Mouse (Mus musculus) gastrocnemius, postnatal 10 days (tissue): ENCODE data around the gene Arhgap15. TPM values are rescaled to one million over a fixed set of nuclear protein-coding genes. Genes with fewer than 3 reads are reported as not detected.

ENCODE experiments used
- DNase-seq: peaks from one replicate; pipeline ENCODE4 v3.0.0; 2021; ENCODE audit warnings: mixed read lengths
- total RNA-seq, 2 experiments: library from RNA; stranded (reverse); gene quantifications; 2 replicates each; pipeline ENCODE4 v1.2.3; 2021

Gene Arhgap15
- total RNA-seq, 2 experiments from 2014 or later: 0.72 to 1.1 TPM

DNA sequence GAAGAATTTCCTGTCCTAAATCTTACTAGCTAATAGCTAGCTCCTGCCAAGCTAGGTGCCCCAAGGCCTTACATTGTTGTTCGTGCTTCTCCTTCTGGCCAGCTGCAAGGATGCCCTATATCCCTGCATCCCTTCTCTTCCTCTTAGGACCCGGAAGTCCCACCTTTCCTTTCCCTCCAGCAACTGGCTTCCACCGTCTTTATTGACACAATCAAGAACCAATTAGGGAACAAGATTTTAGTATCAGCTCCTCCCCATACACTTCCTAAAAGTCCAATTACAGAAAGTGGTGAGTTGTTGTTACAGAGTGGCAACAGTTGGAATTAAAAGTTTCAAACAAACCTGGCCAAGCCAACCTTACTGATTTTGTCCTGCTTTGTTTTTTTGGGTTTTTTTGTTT, 183.1 kb downstream of the Arhgap15 start:
- no peak for DNase-seq

DNA sequence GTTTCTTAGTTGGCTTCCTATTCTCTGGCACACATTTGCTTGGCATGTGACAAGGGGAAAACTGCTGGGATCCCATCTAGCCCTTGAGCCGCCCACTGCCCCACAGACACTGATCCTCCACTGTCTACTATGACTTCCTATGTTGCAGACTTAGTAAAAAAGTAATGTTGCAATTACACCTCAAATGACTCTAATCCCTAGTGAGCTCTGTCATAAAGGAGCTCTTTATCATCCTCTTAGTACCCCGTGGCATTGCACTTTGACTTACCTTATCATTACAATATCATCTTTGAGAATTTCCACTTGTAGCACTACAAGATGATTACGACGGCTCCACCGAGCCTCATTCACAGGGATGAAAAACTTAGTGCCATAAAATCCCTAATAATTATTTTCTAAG, 190.6 kb downstream of the Arhgap15 start:
- DNase-seq: no peak

DNA sequence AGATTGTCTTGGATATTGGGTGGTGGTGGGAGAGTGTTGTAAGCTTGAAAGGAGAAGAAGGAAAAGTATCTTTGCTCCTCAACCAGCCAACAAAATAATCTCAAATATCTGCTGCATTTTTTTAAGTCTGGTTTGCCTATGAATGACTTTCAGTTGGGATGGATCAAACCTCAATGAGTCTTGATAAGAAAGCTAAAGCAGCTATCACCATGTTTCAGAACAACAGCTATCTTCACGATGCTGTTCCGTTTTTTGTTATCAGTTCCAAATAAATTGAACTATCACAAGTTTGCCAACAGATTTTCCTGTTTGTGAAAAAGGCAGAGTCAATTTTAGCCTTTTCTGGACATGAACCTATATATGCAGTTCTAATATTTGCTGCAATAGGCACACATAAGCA, 197.1 kb downstream of the Arhgap15 start:
- no peak for DNase-seq

DNA sequence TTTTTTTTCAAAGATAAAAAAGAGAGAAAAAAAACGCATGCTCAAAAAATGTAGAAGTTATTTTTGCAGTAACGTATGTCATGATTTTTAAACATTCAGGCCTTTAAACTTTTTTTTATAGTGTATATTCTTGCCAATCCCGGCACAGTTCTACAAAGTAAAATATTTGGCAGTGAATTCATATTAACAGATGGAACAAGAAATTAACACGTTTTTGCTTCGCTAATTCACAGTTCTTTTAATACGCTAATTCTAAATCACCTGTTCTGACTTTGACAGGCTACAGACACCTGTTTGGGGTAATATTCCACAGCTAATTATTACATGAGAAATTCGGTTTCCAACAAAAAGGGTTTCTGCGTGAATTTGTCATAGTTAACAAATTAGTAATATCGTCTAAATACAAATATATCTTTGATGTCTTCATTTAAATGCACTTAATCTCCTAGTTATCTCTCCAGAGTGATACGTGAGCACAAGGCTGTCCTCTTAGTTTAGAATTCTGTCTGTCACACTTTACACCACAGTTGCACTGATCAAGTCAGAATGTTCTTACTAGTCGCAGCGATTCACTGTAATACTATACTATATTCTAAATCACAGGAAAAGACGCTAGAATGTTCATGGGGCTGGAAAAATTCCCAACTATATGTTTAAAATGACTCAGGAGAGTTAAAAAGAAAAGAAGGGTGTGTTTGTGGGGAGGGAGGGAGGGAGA, 201.3 kb downstream of the Arhgap15 start:
- DNase-seq: no peak

DNA sequence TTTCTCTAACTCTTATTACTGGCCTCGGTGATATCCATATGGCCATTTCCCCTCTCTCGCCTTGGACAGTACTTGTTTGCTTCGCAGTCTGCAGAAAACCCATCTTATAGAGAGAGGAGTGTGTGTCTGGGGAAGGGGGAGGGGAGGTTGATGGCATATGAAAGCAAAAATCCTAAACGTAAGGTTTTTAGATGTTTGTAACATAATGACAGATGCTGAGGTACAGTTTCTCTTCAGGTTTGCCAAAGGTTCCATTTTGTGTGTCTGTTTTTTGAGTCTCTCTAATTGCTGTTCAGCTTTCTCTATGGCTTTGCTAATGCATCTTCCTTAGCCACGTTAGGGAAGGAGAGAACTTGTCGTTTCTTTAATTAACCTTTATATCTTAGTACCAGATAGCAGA, 202.1 kb downstream of the Arhgap15 start:
- no peak for DNase-seq

DNA sequence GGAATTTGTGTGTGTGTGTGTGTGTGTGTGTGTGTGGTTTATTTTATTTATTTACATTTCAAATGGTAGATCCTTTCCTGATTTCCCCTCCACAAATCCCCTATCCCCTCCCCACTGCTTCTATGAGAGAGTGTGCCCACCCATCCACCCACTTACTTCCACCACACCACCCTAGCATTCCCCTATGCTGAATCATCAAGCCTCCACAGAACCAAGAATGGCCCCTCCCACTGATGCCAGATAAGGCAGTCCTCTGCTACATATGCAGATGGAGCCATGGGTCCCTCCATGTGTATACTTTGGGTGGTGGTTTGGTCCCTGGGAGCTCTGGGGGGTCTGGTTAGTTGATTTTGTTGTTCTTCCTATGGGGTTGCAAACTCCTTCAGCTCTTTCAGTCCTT, 210.6 kb downstream of the Arhgap15 start:
- no peak for DNase-seq

DNA sequence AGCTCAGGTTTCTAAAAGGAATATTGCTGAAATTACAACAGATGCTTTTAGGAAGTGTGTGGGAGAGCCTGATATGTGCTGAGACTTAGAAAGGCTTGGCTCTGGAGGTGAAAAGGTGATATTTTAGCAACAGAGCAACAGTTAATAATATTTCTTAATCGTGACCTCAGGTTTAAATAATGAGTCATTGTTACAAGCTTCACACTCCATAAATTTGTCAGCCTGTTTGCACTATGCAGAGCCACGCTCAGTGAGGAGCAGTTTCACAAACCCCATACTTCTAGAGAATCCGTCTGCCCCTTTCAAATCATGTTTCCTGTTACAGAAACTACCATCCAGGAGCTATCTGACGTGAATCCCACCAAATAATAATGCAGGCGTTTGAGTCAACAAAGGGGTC, 213.8 kb downstream of the Arhgap15 start:
- no peak for DNase-seq

DNA sequence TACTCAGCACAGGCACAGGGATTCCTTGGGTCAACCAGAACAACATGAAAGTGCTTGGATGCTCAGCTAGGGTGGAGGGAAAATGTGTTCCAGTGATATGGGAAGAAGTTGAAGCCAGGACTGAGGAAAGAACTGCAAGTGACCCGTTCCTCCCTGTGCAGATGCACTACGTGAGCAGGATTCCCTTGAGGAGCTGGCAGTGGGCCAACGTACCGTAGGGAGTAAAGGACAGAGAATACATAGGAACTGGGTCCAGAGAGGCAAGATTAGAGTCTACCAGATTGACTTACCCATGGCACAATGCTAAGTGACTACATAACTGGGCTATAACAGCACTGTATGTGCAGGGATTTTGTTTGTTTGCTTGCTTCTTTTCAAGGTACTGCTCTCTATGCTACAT, 220.0 kb downstream of the Arhgap15 start:
- peak; percentile 21 for DNase-seq

DNA sequence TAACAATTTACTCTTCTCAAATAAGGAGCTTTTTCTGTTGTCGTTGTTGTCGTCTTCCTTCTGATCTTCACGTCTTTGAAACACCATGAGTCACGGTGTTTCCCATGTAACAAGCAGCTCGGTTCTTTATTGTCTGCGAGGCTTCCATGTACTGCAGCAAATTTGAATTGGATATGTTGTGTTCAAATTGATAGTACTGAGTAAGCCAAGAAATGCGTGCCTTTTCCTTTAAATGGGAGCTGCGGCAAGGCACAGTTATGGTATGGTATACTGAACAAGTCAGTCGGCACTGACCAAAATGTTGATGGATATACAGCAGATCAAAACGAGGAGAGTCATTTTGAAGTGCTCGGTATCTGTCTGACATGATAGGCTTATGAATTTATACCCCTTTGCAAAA, 229.1 kb downstream of the Arhgap15 start:
- no peak for DNase-seq

DNA sequence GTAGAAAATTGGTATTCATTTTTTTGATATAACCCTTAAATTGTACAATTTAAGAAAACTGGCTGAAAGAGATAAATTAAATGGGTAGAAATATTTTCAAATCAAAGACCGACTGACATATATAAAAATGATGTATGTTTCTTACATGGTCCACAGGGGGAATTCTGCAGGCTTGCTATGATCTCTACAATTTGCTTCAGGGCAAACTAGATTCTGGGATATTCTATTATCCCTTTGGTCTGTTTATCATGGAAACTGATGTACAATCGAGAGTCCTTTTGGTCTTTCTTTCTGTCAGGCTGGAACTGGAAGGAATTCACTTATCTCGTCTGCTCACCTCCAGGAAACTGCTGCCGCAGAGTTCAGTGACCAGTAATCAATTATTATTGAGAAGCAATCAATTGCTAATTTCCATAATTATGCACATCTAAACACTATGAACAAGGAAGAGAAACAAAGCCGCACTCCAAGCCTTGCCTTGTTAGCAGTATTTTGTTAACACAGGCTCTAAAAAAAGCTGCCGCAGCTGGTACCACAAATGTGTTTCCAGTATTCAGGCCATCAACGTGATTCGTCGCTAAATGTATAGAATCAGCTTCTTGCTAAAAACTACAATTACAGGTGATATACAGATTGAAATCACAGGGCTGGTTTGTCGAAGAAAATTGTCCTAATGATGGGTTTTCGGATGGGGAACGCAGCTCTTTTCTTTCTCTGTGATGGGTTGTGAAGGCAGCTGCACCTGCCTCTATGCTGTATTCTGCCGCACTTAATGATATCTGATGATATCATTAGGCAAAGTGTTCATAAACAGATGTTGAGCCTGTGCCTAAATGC, 229.8 kb downstream of the Arhgap15 start:
- DNase-seq: no peak

DNA sequence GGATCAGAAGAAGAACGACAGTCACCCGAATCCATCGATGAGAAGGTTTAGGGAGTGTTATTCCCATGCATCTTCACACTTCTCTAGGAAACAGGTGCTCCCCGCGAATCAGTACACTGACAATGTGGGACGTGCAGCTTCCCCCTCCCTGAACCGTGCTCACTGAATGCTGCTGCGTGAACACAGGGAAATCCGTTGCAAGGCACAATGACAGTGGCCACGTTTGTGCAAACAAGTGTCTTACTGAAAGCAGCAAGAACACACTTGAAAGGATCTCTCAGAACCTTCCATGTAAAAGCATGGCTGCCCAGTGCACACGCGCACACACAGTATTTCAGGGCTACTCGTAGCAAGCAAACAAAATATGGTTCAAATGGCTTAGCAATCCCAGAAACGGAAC, 237.4 kb downstream of the Arhgap15 start:
- no peak for DNase-seq

DNA sequence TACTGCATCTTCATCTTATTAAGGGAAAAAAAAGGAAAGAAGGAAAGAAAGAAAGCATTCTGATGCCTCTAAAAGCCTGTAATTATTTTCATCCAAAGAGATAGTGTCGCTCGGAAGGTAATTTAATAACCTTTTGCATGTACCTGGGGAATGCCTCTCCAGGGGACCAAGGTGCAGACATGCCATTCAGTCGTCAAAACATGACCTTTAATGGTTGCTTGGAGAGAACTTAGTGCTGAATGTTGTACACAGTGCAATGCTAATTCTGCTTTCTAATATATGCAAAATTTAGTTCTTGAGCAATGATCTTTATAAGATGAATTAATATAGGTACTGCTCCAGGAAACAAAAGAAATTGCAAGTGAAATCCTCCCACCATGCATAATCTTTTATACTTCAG, 239.3 kb downstream of the Arhgap15 start:
- no peak for DNase-seq

DNA sequence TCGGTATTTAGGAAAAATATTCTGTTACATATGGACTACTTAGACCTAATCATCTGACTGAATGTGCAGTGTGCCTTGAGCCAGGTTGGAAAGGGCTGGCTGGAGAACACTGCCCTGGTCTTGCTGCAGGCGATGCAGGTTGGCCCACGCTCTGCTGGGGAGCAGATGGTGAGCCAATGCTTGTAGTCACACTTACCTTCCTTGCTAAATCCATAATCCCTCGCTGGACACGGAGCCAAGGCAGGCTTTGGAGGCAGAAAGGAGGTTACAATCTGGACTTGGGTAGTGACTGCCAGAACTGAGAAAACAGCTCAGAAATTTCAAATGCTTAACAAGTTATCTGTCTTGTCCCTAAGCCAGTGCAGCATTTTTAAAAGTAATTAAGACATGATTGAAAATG, 241.2 kb downstream of the Arhgap15 start:
- peak; percentile 18 for DNase-seq

DNA sequence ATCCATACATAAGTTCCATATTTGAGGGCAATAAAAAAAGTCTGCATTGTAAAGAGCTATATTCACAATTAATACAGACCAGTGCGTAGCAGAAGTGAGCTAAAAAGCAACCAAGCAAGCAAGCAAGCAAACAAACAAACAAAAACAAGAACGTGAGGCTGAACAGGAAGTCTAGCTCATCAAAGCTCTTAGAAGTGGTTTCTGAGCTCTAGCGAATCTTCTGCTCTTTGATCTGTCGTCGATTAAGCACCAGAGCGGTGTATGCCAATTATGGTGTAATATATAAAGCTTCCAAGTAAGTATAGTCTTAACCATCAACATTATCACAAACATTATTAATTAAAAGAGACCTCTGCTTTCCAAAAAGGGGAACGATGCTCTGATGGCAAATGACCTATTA, 243.9 kb downstream of the Arhgap15 start:
- no peak for DNase-seq

DNA sequence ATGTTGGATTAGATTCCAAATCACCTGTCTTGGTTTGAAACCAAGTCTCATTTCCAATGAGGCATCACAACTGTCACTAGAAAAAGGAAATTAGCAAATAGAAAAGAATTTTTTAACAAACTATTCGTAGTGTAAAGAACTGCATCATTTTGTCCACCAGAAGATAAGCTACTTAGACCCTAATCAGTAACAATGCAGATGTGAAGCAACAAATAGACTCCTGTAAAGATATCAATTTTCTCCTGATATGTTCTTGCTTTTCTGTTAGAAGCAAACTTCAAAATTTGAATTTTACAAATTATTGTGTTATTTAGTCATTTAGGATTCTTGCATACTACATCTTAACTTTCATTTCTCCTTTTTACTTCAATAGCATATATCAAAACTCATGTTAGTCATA, 253.8 kb downstream of the Arhgap15 start:
- no peak for DNase-seq

DNA sequence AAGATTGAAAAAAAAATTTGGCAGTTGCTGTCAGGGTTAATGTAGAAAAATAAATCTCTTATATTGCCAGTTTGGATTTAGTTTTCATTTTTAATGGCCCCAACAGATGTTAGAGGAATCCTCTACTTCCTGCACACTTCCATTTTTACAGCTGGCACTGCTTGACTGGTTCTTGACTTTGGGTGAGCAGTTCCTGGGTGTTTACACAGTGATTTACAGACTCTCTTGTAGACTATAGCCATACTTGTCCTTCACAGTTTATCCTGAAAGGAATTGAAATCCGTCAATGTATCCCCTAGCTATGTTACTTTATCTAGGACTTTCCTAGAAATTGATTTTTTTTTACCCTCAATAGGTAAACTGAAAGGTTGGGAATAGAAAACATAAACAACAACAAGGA, 261.6 kb downstream of the Arhgap15 start:
- no peak for DNase-seq

DNA sequence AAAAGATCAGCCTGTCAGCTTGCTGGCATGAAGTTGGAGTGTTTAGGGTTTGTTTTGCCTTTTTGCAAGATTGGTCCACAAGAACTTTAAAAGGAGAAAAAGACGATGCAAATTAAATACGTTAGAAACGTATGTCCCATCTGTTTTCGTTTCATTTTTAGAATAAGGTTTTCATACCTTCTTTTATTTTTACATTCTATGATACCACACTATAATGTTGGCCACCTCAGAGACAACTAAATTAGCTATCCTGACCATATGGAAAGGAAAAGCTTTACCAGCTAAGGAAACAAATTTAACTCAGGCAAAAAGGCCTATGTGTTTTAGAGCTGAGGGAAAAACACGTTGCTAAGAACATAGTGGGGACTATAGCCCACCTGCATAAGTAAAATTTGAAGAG, 264.8 kb downstream of the Arhgap15 start:
- no peak for DNase-seq

DNA sequence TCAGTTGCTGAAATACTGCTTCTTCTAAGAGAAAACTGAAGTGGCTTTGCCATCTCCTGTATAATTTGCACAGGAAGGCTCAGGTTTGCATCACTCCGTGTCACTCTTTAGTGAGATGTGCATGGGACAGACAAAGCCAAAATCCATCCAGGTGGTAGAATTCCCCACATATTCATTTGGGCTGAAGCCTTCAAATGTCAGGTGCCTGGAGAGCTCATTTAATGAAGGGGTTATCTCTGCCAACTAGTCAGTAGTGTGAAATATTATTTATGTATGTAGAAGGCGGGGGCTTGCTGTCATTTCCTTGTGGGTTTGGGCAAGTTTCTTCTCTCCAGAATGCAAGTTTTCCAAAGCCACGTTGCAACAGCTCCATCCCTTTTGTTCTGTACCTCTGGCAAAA, 268.1 kb downstream of the Arhgap15 start:
- no peak for DNase-seq

DNA sequence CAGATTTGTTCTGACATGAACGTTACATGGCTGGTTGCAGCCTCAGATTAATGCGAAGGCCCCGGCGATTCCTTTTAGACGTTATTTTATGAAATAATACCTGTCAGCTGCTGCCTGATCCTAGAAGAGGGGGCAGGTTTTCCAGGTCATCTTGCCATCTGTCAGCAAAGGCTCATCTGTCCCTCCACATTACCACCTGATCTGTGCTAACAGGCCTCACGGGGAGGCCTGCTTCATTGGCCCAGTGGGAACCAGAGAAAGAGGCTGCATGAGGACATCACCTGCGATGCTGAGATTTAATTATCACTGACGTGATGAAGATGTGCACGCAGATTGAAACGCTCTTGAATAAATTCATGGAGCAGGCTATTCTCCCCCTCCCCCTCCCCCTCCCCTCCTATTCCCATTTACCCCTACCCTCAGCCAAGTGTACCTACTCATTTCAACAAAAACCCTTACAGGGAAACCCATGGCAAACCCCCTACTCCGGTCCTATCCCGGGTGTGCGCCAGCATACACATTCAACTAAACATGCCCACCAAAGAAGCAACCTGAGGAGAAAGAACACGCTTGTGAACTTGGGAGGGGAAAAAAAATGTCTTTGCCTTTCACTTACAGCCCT, 268.9 kb downstream of the Arhgap15 start:
- no peak for DNase-seq

DNA sequence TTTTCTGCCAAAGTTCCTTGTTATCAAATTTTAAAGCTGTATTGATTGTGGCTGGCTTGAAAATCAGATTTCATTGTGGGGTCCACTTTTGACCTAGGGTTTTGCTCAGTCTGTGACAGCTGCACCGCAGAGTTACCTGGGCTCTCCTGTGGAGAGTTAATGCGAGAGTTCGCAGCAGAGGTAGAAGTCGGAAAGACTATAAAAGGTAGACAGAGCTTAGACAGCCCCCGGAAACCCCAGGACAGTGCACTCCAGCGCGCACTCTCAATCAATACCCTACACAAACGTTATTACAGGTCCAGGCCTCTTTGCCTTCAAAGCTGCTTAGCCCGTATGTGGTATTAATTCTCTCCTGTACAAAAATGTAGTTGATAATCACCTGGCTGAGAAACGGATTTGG, 269.4 kb downstream of the Arhgap15 start:
- no peak for DNase-seq

DNA sequence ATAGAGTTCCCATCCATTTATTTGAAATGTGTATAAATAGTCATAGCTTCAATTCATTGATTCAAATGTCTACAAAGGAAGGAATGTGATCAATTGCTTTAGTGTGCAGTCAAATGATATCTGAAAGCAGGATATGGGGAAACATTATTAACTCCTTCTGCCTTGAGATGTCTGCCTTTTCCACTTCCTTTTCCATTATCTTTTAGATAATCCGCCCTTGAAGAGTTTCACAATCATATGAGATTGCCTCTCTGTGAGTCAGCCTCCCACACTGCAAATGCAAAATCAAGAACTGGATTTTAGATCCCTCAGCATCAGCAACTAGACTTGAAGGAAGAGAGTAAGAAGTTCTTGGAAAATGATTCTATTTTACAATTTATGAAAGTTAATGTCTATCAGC, 276.1 kb downstream of the Arhgap15 start:
- DNase-seq: no peak

DNA sequence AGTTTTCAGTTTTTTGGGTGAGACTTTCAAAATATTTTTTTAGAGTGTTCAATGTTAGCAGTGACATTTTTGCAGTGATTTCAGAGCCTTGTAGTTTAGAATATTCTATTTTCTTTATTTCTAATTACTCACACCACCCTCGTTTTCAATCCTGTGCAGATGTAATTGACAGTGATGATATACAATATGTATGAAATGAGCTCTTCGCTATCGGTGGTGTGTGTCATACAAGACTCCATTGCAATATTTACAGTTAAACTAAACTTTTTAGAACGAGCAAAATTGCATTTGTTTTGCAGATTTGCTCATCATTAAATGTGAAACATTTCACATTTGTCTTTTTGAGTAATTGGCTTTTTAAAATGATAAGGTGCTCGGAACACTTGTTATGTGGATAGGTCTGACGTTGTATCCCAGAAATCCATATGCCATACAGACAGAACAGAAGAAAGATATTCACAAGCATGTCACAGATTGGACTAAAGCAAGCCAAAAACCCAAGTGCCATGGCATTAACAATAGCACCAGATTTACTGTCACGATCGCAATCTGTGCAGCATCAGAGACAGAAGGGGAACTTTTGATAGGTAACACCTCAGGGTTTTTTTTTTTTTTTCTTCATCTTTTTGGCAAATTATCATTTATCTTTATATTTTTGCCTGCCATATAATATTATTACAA, 280.6 kb downstream of the Arhgap15 start:
- DNase-seq: no peak

DNA sequence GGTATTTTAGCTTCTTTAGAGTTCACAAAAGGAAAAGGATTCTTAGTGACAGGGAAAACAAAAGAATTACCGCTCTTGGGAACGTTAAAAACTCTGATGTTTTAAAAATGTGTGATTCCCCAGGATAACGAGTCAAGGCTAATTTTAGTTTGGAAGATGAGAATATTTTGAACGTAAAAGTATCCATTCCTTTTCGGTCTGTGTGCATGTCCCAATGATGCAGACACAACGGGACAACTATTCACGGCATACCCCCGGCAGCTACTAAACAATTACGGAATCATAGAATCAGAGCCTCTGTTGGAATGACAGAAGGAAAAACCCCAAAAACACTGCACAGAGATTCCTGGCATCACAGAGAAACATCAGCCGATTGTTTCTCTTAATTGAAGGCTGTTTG, 281.2 kb downstream of the Arhgap15 start:
- no peak for DNase-seq
